Mouse (Mus musculus) neural tube, embryonic 12.5 days (tissue): ENCODE results near the gene Pou3f3. TPM values are rescaled to one million over a fixed set of nuclear protein-coding genes. Genes with fewer than 3 reads are reported as not detected.

Source experiments
- ATAC-seq: fragments of 200-750 bp; cut with Nextera tagmentation; 2 replicates; pipeline ENCODE4 v1.8.0; 2017; ENCODE audit warnings: low read depth, mild to moderate bottlenecking, moderate TSS enrichment, moderate library complexity; ENCODE audit not compliant: low FRiP score
- H3K27ac ChIP-seq: fragments of 300-500 bp; sonication (generic); 2 replicates; pipeline ENCODE4 v1.5.1; 2016
- H3K27me3 ChIP-seq: fragments of 300-500 bp; sonication (generic); replicated peaks from 2 replicates; pipeline ENCODE4 v1.6.1; 2016; ENCODE audit warnings: mild to moderate bottlenecking
- H3K36me3 ChIP-seq: fragments of 300-500 bp; sonication (generic); 2 replicates; pipeline ENCODE4 v1.6.1; 2016; ENCODE audit warnings: mild to moderate bottlenecking
- H3K4me1 ChIP-seq: fragments of 300-500 bp; sonication (generic); 2 replicates; pipeline ENCODE4 v1.6.1; 2016
- H3K4me2 ChIP-seq: fragments of 300-500 bp; sonication (generic); replicated peaks from 2 replicates; pipeline ENCODE4 v1.6.1; 2016; ENCODE audit warnings: mild to moderate bottlenecking
- H3K4me3 ChIP-seq: fragments of 300-500 bp; sonication (generic); 2 replicates; pipeline ENCODE4 v1.5.1; 2016
- H3K9ac ChIP-seq: fragments of 300-500 bp; sonication (generic); 2 replicates; pipeline ENCODE4 v1.6.1; 2016; ENCODE audit warnings: mild to moderate bottlenecking
- H3K9me3 ChIP-seq: fragments of 300-500 bp; sonication (generic); 2 replicates; pipeline ENCODE4 v1.6.1; 2016; ENCODE audit warnings: mild to moderate bottlenecking
- WGBS: fragments of 180-500 bp; shearing (Covaris S2); methylation state at CpG from one replicate; pipeline ENCODE4 v1.1.7; 2016; 5-methylcytosine and 5-hydroxymethylcytosine counted together
- polyA plus RNA-seq: library from polyadenylated mRNA; unstranded; fragments of >200 nt; fragmentation: Nextera tagmentation; extraction: Ambion mirVana; gene quantifications from 2 replicates; pipeline ENCODE4 v1.2.1, GENCODE M21; 2016

Pou3f3 gene
- polyA plus RNA-seq, 1 experiment from 2014 or later, result 17.8 TPM

DNA sequence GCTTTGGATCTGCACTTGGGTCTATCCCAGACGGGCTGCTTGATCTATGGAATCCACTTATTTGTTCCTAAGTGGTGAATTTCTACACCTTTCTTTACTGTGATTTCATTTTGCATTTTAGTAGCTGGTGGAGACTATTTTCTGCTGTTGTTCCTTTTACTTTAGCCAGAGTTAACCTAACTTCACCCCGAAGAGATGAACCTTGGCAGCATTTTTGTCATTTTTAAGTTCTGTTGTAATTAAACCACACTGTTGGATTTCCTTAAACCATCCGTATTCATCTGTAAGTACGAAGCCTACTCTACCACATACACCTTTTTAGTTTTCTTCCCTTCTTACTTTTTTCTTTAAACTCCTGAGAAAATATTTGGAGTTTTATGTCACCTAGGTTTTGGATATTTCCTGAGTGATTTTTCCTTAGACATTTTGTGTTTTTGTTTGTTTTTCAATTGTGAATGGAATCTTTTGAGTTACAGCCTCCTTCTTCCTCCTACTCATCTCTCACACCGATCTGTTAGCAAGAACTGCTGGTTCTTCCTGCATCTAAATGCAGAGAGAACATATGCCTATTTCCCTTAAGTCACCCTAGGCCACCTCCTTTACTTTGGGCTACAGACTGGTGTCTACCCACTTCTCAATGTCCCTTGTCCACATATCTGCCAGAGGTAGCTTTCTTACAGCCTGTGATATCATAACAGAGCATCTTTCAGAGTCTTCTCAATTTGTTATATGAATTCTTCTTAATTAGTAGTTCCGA, 54.1 kb downstream of the Pou3f3 start:
- ATAC-seq, result no peak
- Histone ChIP-seq H3K4me1 (no peaks in the 10 kb centered on the region), H3K9me3 (no peaks in the 10 kb centered on the region), H3K27ac (no peak overlapping the region), H3K4me2 (no peak overlapping the region), H3K36me3 (no peaks in the 10 kb centered on the region), H3K9ac (no peak overlapping the region), H3K4me3 (no peak overlapping the region), H3K27me3 (no peaks in the 10 kb centered on the region)
- 87% methylated on average over 6 of the region's 6 CpGs for WGBS

Other genes starting within 250 kb of the Pou3f3 start
- gene Mrps9, start 155.5 kb downstream of the Pou3f3 start, polyA plus RNA-seq, result 40.3 and 41.6 TPM in 2 replicates